Mouse (Mus musculus): ENCODE data around the gene Cyp27a1. TPM values are rescaled to one million over a fixed set of nuclear protein-coding genes. Genes with fewer than 3 reads are reported as not detected.

Cyp27a1 gene
- polyA plus RNA-seq (2017; shearing (Covaris generic)) = not detected

GRCm38 (mm10) chr1:74713099-74713858, at the start of gene Cyp27a1:
Gene Cyp27a1, plus strand, starts transcription at chr1:74713574.

GRCm38 (mm10) chr1:74748643-74749271, 35.4 kb downstream of the Cyp27a1 start, which contains the start of gene Prkag3:
Gene Prkag3, minus strand, starts transcription at chr1:74749221.

GRCm38 (mm10) chr1:74771845-74771930, 58.3 kb downstream of the Cyp27a1 start, which contains the start of gene Wnt6:
Gene Wnt6, plus strand, starts transcription at chr1:74771892.

Other genes with a start within 250 kb of the Cyp27a1 start
- 21.4 TPM for gene Cnot9, start 207.5 kb upstream of the Cyp27a1 start, polyA plus RNA-seq (2017; shearing (Covaris generic))
- gene Plcd4, start 170.7 kb upstream of the Cyp27a1 start, polyA plus RNA-seq (2017; shearing (Covaris generic)) = 0.79 TPM
- gene Usp37, start 169.3 kb upstream of the Cyp27a1 start, polyA plus RNA-seq (2017; shearing (Covaris generic)) = 26.6 TPM
- 18.4 TPM for gene Zfp142, start 125.3 kb upstream of the Cyp27a1 start, polyA plus RNA-seq (2017; shearing (Covaris generic))
- gene Bcs1l, start 125.3 kb upstream of the Cyp27a1 start, polyA plus RNA-seq (2017; shearing (Covaris generic)) = 3.8 TPM
- 18.5 TPM for gene Rnf25, start 112.2 kb upstream of the Cyp27a1 start, polyA plus RNA-seq (2017; shearing (Covaris generic))
- 0.09 TPM for gene Stk36, start 112.1 kb upstream of the Cyp27a1 start, polyA plus RNA-seq (2017; shearing (Covaris generic))
- gene Ttll4, start 51.8 kb upstream of the Cyp27a1 start, polyA plus RNA-seq (2017; shearing (Covaris generic)) = 46.6 TPM
- not detected for gene Prkag3, start 35.6 kb downstream of the Cyp27a1 start, polyA plus RNA-seq (2017; shearing (Covaris generic))
- gene Wnt6, start 58.3 kb downstream of the Cyp27a1 start, polyA plus RNA-seq (2017; shearing (Covaris generic)) = not detected
- gene Wnt10a, start 77.9 kb downstream of the Cyp27a1 start, polyA plus RNA-seq (2017; shearing (Covaris generic)) = 2.6 TPM
- not detected for gene Cdk5r2, start 141.4 kb downstream of the Cyp27a1 start, polyA plus RNA-seq (2017; shearing (Covaris generic))
- gene Fev, start 171.8 kb downstream of the Cyp27a1 start, polyA plus RNA-seq (2017; shearing (Covaris generic)) = not detected
- not detected for gene Cryba2, start 179.6 kb downstream of the Cyp27a1 start, polyA plus RNA-seq (2017; shearing (Covaris generic))
- gene Cfap65, start 222.0 kb downstream of the Cyp27a1 start, polyA plus RNA-seq (2017; shearing (Covaris generic)) = not detected
- gene Ihh, start 238.1 kb downstream of the Cyp27a1 start, polyA plus RNA-seq (2017; shearing (Covaris generic)) = 0.25 TPM